Mouse (Mus musculus): Measurements from ENCODE around the gene Tmem50b.

Tmem50b gene

GRCm38 (mm10) chr16:91564580-91565291 lies 32.9 kb downstream of the Tmem50b start:
- DNase-seq, result no peak

- DNase-seq, result no peak
Observed at GRCm38 (mm10) chr16:91561541-91562457, 35.8 kb downstream of the Tmem50b start.

- no peak for DNase-seq
Observed at GRCm38 (mm10) chr16:91561099-91561498, 36.5 kb downstream of the Tmem50b start.

GRCm38 (mm10) chr16:91557693-91558092 lies 39.9 kb downstream of the Tmem50b start:
- DNase-seq, result no peak

- no peak for DNase-seq
Observed at GRCm38 (mm10) chr16:91557214-91557613, 40.4 kb downstream of the Tmem50b start.

GRCm38 (mm10) chr16:91556659-91557058 lies 40.9 kb downstream of the Tmem50b start:
- DNase-seq, result no peak

GRCm38 (mm10) chr16:91555017-91555605 lies 42.5 kb downstream of the Tmem50b start:
- DNase-seq, result no peak

- DNase-seq, result no peak
Observed at GRCm38 (mm10) chr16:91553625-91554024, 44.0 kb downstream of the Tmem50b start.

- DNase-seq, result no peak
Observed at GRCm38 (mm10) chr16:91552072-91552471, 45.5 kb downstream of the Tmem50b start.

GRCm38 (mm10) chr16:91551081-91551524 lies 46.5 kb downstream of the Tmem50b start:
- DNase-seq, result no peak

- no peak for DNase-seq
Observed at GRCm38 (mm10) chr16:91549616-91550015, 48.0 kb downstream of the Tmem50b start.

GRCm38 (mm10) chr16:91548996-91549395 lies 48.6 kb downstream of the Tmem50b start:
- DNase-seq, result no peak

- no peak for DNase-seq
Observed at GRCm38 (mm10) chr16:91548586-91548985, 49.0 kb downstream of the Tmem50b start.

- no peak for DNase-seq
Observed at GRCm38 (mm10) chr16:91547974-91548373, 49.6 kb downstream of the Tmem50b start.

GRCm38 (mm10) chr16:91546836-91547741 lies 50.5 kb downstream of the Tmem50b start, which contains the start of gene Ifngr2:
Gene Ifngr2, plus strand, starts transcription at chr16:91547072.
- peak; percentile 50 for DNase-seq

- DNase-seq, result no peak
Observed at GRCm38 (mm10) chr16:91546391-91546835, 51.2 kb downstream of the Tmem50b start.

GRCm38 (mm10) chr16:91545597-91546281 lies 51.9 kb downstream of the Tmem50b start:
- DNase-seq, result no peak

GRCm38 (mm10) chr16:91543619-91544018 lies 54.0 kb downstream of the Tmem50b start:
- DNase-seq, result no peak

- DNase-seq, result no peak
Observed at GRCm38 (mm10) chr16:91541573-91542081, 56.0 kb downstream of the Tmem50b start.

- DNase-seq, result no peak
Observed at GRCm38 (mm10) chr16:91538513-91538912, 59.1 kb downstream of the Tmem50b start.

- DNase-seq, result no peak
Observed at GRCm38 (mm10) chr16:91538051-91538450, 59.5 kb downstream of the Tmem50b start.
